Mouse (Mus musculus) kidney, adult 2 months (tissue): ENCODE results near the gene Fam222a.

Source experiments
- CTCF ChIP-seq: fragments of 200-500 bp; conservative IDR thresholded peaks from 2 replicates; pipeline ENCODE4 v1.5.1; 2011; ENCODE audit warnings: low read depth, mild to moderate bottlenecking, control low read depth, low read length, moderate library complexity, mixed read lengths; ENCODE audit not compliant: insufficient read depth, insufficient read length
- POLR2A ChIP-seq: fragments of 200-500 bp; IDR thresholded peaks from one replicate; pipeline ENCODE4 v1.6.1; 2011; ENCODE audit warnings: low read depth, low read length, control low read depth

GRCm38 (mm10) chr5:114655721-114656120 is 87.9 kb downstream of the Fam222a start:
- TF ChIP-seq CTCF (no peak), POLR2A (no peak)
